Mouse (Mus musculus): Measurements from ENCODE around the gene Taar3. TPM values are rescaled to one million over a fixed set of nuclear protein-coding genes. Genes with fewer than 3 reads are reported as not detected.

The Taar3 gene
- polyA plus RNA-seq, 1 experiment from 2014 or later = not detected

Other genes with a start within 250 kb of the Taar3 start
- gene Rps12, start 162.3 kb upstream of the Taar3 start, polyA plus RNA-seq (2016; fragmentation: Nextera tagmentation; extraction: Ambion mirVana) = 113 and 116 TPM in 2 replicates
- gene Slc18b1, start 152.6 kb upstream of the Taar3 start, polyA plus RNA-seq (2016; fragmentation: Nextera tagmentation; extraction: Ambion mirVana) = 22.5 and 23.5 TPM in 2 replicates
- not detected in 2 replicates for gene Vnn3, start 98.1 kb upstream of the Taar3 start, polyA plus RNA-seq (2016; fragmentation: Nextera tagmentation; extraction: Ambion mirVana)
- gene Vnn1, start 54.9 kb upstream of the Taar3 start, polyA plus RNA-seq (2016; fragmentation: Nextera tagmentation; extraction: Ambion mirVana) = 1.3 and 1.6 TPM in 2 replicates
- gene Taar1, start 29.2 kb upstream of the Taar3 start, polyA plus RNA-seq (2016; fragmentation: Nextera tagmentation; extraction: Ambion mirVana) = not detected in 2 replicates
- gene Taar2, start 11.0 kb upstream of the Taar3 start, polyA plus RNA-seq (2016; fragmentation: Nextera tagmentation; extraction: Ambion mirVana) = not detected in 2 replicates
- gene Taar4, start 10.9 kb downstream of the Taar3 start, polyA plus RNA-seq (2016; fragmentation: Nextera tagmentation; extraction: Ambion mirVana) = not detected in 2 replicates
- 1.3 TPM in 1 of 2 replicates, not detected in the other for gene Taar5, start 21.1 kb downstream of the Taar3 start, polyA plus RNA-seq (2016; fragmentation: Nextera tagmentation; extraction: Ambion mirVana)
- gene Taar6, start 36.1 kb downstream of the Taar3 start, polyA plus RNA-seq (2016; fragmentation: Nextera tagmentation; extraction: Ambion mirVana) = 0.41 TPM in 1 of 2 replicates, not detected in the other
- not detected in 2 replicates for gene Taar7a, start 43.9 kb downstream of the Taar3 start, polyA plus RNA-seq (2016; fragmentation: Nextera tagmentation; extraction: Ambion mirVana)
- gene Taar7b, start 50.4 kb downstream of the Taar3 start, polyA plus RNA-seq (2016; fragmentation: Nextera tagmentation; extraction: Ambion mirVana) = not detected in 2 replicates
- gene Taar7d, start 77.7 kb downstream of the Taar3 start, polyA plus RNA-seq (2016; fragmentation: Nextera tagmentation; extraction: Ambion mirVana) = not detected in 2 replicates
- gene Taar7e, start 88.1 kb downstream of the Taar3 start, polyA plus RNA-seq (2016; fragmentation: Nextera tagmentation; extraction: Ambion mirVana) = not detected in 2 replicates
- gene Taar7f, start 100.0 kb downstream of the Taar3 start, polyA plus RNA-seq (2016; fragmentation: Nextera tagmentation; extraction: Ambion mirVana) = not detected in 2 replicates
- gene Taar8a, start 126.9 kb downstream of the Taar3 start, polyA plus RNA-seq (2016; fragmentation: Nextera tagmentation; extraction: Ambion mirVana) = not detected in 2 replicates
- gene Taar8b, start 142.7 kb downstream of the Taar3 start, polyA plus RNA-seq (2016; fragmentation: Nextera tagmentation; extraction: Ambion mirVana) = not detected in 2 replicates
- gene Taar8c, start 152.4 kb downstream of the Taar3 start, polyA plus RNA-seq (2016; fragmentation: Nextera tagmentation; extraction: Ambion mirVana) = not detected in 2 replicates
- not detected in 2 replicates for gene Taar9, start 160.0 kb downstream of the Taar3 start, polyA plus RNA-seq (2016; fragmentation: Nextera tagmentation; extraction: Ambion mirVana)
- gene Stx7, start 199.7 kb downstream of the Taar3 start, polyA plus RNA-seq (2016; fragmentation: Nextera tagmentation; extraction: Ambion mirVana) = 149 and 158 TPM in 2 replicates